Mouse (Mus musculus) thymus, adult 2 months (tissue): ENCODE measurements around the gene Mettl7a2.
"Not testable (repeated sequence)": the region's sequence is repeated elsewhere in the genome, so short reads cannot be mapped to it uniquely, and the experiment has no call there.

Experiments used
- CTCF ChIP-seq: fragments of 200-500 bp; IDR thresholded peaks from 2 replicates; pipeline ENCODE4 v1.5.1; 2012; ENCODE audit warnings: mild to moderate bottlenecking, control low read depth, low read length, moderate library complexity, borderline replicate concordance; ENCODE audit not compliant: control insufficient read depth, poor library complexity, insufficient read depth; ENCODE audit errors: extremely low read depth
- POLR2A ChIP-seq: fragments of 200-500 bp; IDR thresholded peaks from 2 replicates; pipeline ENCODE4 v1.6.1; 2012; ENCODE audit warnings: mild to moderate bottlenecking, low read length, control low read depth, moderate library complexity; ENCODE audit not compliant: control insufficient read depth, poor library complexity, insufficient read depth; ENCODE audit errors: extremely low read depth

DNA sequence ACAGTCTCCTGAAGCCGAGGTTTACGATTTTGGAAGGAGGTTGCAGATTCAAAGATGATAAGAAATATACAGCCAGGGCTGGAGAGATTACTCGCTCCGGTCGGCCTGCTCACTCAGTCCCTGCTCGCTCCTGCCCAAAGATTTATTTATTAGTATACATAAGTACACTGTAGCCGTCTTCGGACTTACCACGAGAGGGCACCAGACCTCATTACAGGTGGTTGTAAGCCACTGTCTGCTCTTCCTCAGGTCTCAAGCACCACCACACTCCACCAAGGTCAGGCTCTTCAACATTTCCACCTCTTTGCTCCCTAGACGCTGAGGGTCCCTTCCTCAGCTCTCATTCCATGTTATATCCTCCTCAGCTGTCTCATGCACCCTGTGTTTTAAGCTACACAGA lies 15.2 kb upstream of the Mettl7a2 start:
- not testable (repeated sequence) for TF ChIP-seq POLR2A, CTCF
